Mouse (Mus musculus): ENCODE measurements at regions not wholly inside any gene's neighbourhood (a gene's known extent, or its start where the extent isn't known, plus 50 kb on each side); places are given as distances from the start of the nearest gene placed in this dataset.

GRCm38 (mm10) chr3:17772886-17773285 is 175.3 kb upstream of the Cypt12 start:
- no peak for DNase-seq (ENCODE audit: low read depth)
- no peak for TF ChIP-seq CTCF (IDR thresholded peaks at IDR 0.05; ENCODE audit: borderline replicate concordance, extremely low read depth, insufficient read depth, insufficient read length)
- no peak for TF ChIP-seq POLR2A (IDR thresholded peaks at IDR 0.05; ENCODE audit: borderline replicate concordance, extremely low read depth, insufficient read depth, insufficient read length, poor library complexity, severe bottlenecking)

- TF ChIP-seq POLR2A (IDR thresholded peaks at IDR 0.05; ENCODE audit: borderline replicate concordance, extremely low read depth, insufficient read depth, insufficient read length, poor library complexity, severe bottlenecking) (no peak), CTCF (IDR thresholded peaks at IDR 0.05; ENCODE audit: borderline replicate concordance, extremely low read depth, insufficient read depth, insufficient read length) (no peak)
Observed at GRCm38 (mm10) chr3:17779152-17779551, 169.1 kb upstream of the Cypt12 start.

GRCm38 (mm10) chr3:17784076-17784475 is 164.1 kb upstream of the Cypt12 start:
- TF ChIP-seq POLR2A (IDR thresholded peaks at IDR 0.05; ENCODE audit: borderline replicate concordance, extremely low read depth, insufficient read depth, insufficient read length, poor library complexity, severe bottlenecking): no peak
- no peak for TF ChIP-seq CTCF (IDR thresholded peaks at IDR 0.05; ENCODE audit: borderline replicate concordance, extremely low read depth, insufficient read depth, insufficient read length)
- DNase-seq (ENCODE audit: low read depth): peak; percentile 63

More at GRCm38 (mm10) chr3:17779152-17779551, 169.1 kb upstream of the Cypt12 start:
- DNase-seq (ENCODE audit: low read depth): peak; percentile 29

- DNase-seq (ENCODE audit: low read depth): no peak
- TF ChIP-seq CTCF (IDR thresholded peaks at IDR 0.05; ENCODE audit: borderline replicate concordance, extremely low read depth, insufficient read depth, insufficient read length) (no peak), POLR2A (IDR thresholded peaks at IDR 0.05; ENCODE audit: borderline replicate concordance, extremely low read depth, insufficient read depth, insufficient read length, poor library complexity, severe bottlenecking) (no peak)
Observed at GRCm38 (mm10) chr3:17784587-17784986, 163.6 kb upstream of the Cypt12 start.

GRCm38 (mm10) chr3:17785106-17786022 is 162.8 kb upstream of the Cypt12 start:
- TF ChIP-seq CTCF (IDR thresholded peaks at IDR 0.05; ENCODE audit: borderline replicate concordance, extremely low read depth, insufficient read depth, insufficient read length) (no peak), POLR2A (IDR thresholded peaks at IDR 0.05; ENCODE audit: borderline replicate concordance, extremely low read depth, insufficient read depth, insufficient read length, poor library complexity, severe bottlenecking) (no peak)
- peak; percentile 83 for DNase-seq (ENCODE audit: low read depth)

- no peak for TF ChIP-seq CTCF (IDR thresholded peaks at IDR 0.05; ENCODE audit: borderline replicate concordance, extremely low read depth, insufficient read depth, insufficient read length)
- peak; percentile 33; the same call in 1 of the 2 replicates for TF ChIP-seq POLR2A (IDR thresholded peaks at IDR 0.05; ENCODE audit: borderline replicate concordance, extremely low read depth, insufficient read depth, insufficient read length, poor library complexity, severe bottlenecking)
Observed at GRCm38 (mm10) chr3:17786023-17786720, 162.0 kb upstream of the Cypt12 start.

GRCm38 (mm10) chr3:17786721-17787442 is 161.3 kb upstream of the Cypt12 start:
- DNase-seq (ENCODE audit: low read depth): peak; percentile 84
- TF ChIP-seq CTCF (IDR thresholded peaks at IDR 0.05; ENCODE audit: borderline replicate concordance, extremely low read depth, insufficient read depth, insufficient read length): no peak
- TF ChIP-seq POLR2A (IDR thresholded peaks at IDR 0.05; ENCODE audit: borderline replicate concordance, extremely low read depth, insufficient read depth, insufficient read length, poor library complexity, severe bottlenecking): peak; percentile 5; the same call in 1 of the 2 replicates

More at GRCm38 (mm10) chr3:17786023-17786720, 162.0 kb upstream of the Cypt12 start:
- peak; percentile 86 for DNase-seq (ENCODE audit: low read depth)

- TF ChIP-seq CTCF (IDR thresholded peaks at IDR 0.05; ENCODE audit: borderline replicate concordance, extremely low read depth, insufficient read depth, insufficient read length): no peak
- no peak for TF ChIP-seq POLR2A (IDR thresholded peaks at IDR 0.05; ENCODE audit: borderline replicate concordance, extremely low read depth, insufficient read depth, insufficient read length, poor library complexity, severe bottlenecking)
- peak; percentile 70 for DNase-seq (ENCODE audit: low read depth)
Observed at GRCm38 (mm10) chr3:17787443-17788333, 160.5 kb upstream of the Cypt12 start.

- peak; percentile 55 for DNase-seq (ENCODE audit: low read depth)
- TF ChIP-seq CTCF (IDR thresholded peaks at IDR 0.05; ENCODE audit: borderline replicate concordance, extremely low read depth, insufficient read depth, insufficient read length): no peak
- no peak for TF ChIP-seq POLR2A (IDR thresholded peaks at IDR 0.05; ENCODE audit: borderline replicate concordance, extremely low read depth, insufficient read depth, insufficient read length, poor library complexity, severe bottlenecking)
Observed at GRCm38 (mm10) chr3:17788334-17788720, 159.9 kb upstream of the Cypt12 start.

GRCm38 (mm10) chr3:17788778-17789299 is 159.4 kb upstream of the Cypt12 start:
- TF ChIP-seq CTCF (IDR thresholded peaks at IDR 0.05; ENCODE audit: borderline replicate concordance, extremely low read depth, insufficient read depth, insufficient read length) (no peak), POLR2A (IDR thresholded peaks at IDR 0.05; ENCODE audit: borderline replicate concordance, extremely low read depth, insufficient read depth, insufficient read length, poor library complexity, severe bottlenecking) (no peak)
- DNase-seq (ENCODE audit: low read depth): peak; percentile 74
